ENCODE assay signal across 18 mouse cellular contexts in genomic region chr4:151753231-151753630, GRCm38 (mm10).
A peak's percentile ranks its signal among the peaks of the same experiment; 100 is the strongest.
DNase-seq lines count a peak whose midpoint lies in the region; ATAC-seq lines count a peak whose summit lies in the region.
"Had no signal": no experiment of that assay in that cellular context is flagged by ENCODE, and none has a peak within 500 bp of the region (broad histone marks: within the 10 kb centered on the region; RNA-seq: fewer than 3 reads in every experiment).

No protein-coding gene starts in this region.

- 83% methylated on average over 10 of the region's 10 CpGs for WGBS in hindbrain, embryonic 13.5 days
- 75% methylated on average over 10 of the region's 10 CpGs for WGBS in hindbrain, embryonic 16.5 days
- WGBS in intestine, embryonic 15.5 days = 81% methylated on average over 10 of the region's 10 CpGs

- H3K36me3 ChIP-seq in hindbrain, embryonic 13.5 days = no peaks in the 10 kb centered on the region
- no peaks in the 10 kb centered on the region for H3K36me3 ChIP-seq in hindbrain, embryonic 16.5 days (ENCODE audit: control insufficient read depth, insufficient read depth, low read length)
- H3K36me3 ChIP-seq in intestine, embryonic 15.5 days = no peaks in the 10 kb centered on the region
- H3K36me3 ChIP-seq: forebrain, embryonic 10.5 days; limb, embryonic 15.5 days; stomach, embryonic 15.5 days had no signal

- no peak overlapping the region for H3K4me2 ChIP-seq in hindbrain, embryonic 13.5 days
- H3K4me2 ChIP-seq in hindbrain, embryonic 16.5 days (ENCODE audit: low read length) = no peak overlapping the region
- H3K4me2 ChIP-seq in intestine, embryonic 15.5 days (replicated peaks) = no peak overlapping the region
- H3K4me2 ChIP-seq: embryonic facial prominence, embryonic 13.5 days; limb, embryonic 15.5 days; stomach, embryonic 15.5 days had no signal

- no peaks in the 10 kb centered on the region for H3K9me3 ChIP-seq in hindbrain, embryonic 13.5 days
- H3K9me3 ChIP-seq in hindbrain, embryonic 16.5 days (ENCODE audit: control insufficient read depth, low read length) = no peaks in the 10 kb centered on the region
- H3K9me3 ChIP-seq in intestine, embryonic 15.5 days = no peaks in the 10 kb centered on the region
- H3K9me3 ChIP-seq: embryonic facial prominence, embryonic 13.5 days; forebrain, embryonic 10.5 days; limb, embryonic 15.5 days; stomach, embryonic 15.5 days had no signal

- DNase-seq in adrenal gland, adult (ENCODE audit: inconsistent age in 2 of 2, low spot score in 1 of 2) = peak; percentile 13 to 57
- DNase-seq in adrenal gland, postnatal 4 days (ENCODE audit: low spot score in 2 of 2) = no peak
- DNase-seq in gastrocnemius, postnatal 36 days = peak; percentile 57 to 70
- DNase-seq in kidney, postnatal 14 days = peak; percentile 37
- DNase-seq in layer of hippocampus, adult 11-12 months (ENCODE audit: low spot score) = no peak
- DNase-seq: lung, adult 18-20 months; retina, postnatal 1 day had no signal

- H3K27me3 ChIP-seq in hindbrain, embryonic 13.5 days = no peaks in the 10 kb centered on the region
- H3K27me3 ChIP-seq in hindbrain, embryonic 16.5 days (replicated peaks; ENCODE audit: control insufficient read depth, insufficient read depth, low read length) = no peaks in the 10 kb centered on the region
- no peaks in the 10 kb centered on the region for H3K27me3 ChIP-seq in intestine, embryonic 15.5 days (replicated peaks)
- H3K27me3 ChIP-seq: CH12.LX; embryonic facial prominence, embryonic 13.5 days; limb, embryonic 15.5 days; stomach, embryonic 15.5 days had no signal

- ATAC-seq in hindbrain, embryonic 13.5 days (ENCODE audit: low FRiP score) = no peak
- ATAC-seq in hindbrain, embryonic 16.5 days = no peak
- no peak for ATAC-seq in intestine, embryonic 15.5 days
- ATAC-seq: midbrain, embryonic 16.5 days had no signal

- no peak overlapping the region for H3K4me3 ChIP-seq in hindbrain, embryonic 13.5 days
- no peak overlapping the region for H3K4me3 ChIP-seq in hindbrain, embryonic 16.5 days (ENCODE audit: low read length)
- no peak overlapping the region for H3K4me3 ChIP-seq in intestine, embryonic 15.5 days (replicated peaks)
- H3K4me3 ChIP-seq: embryonic facial prominence, embryonic 13.5 days; forebrain, embryonic 10.5 days; limb, embryonic 15.5 days; stomach, embryonic 15.5 days had no signal

- H3K4me1 ChIP-seq in hindbrain, embryonic 13.5 days (replicated peaks) = peaks cover 60% of the 10 kb centered on the region
- H3K4me1 ChIP-seq in hindbrain, embryonic 16.5 days (ENCODE audit: control insufficient read depth, insufficient read depth, low read depth, low read length) = peaks cover 21% of the 10 kb centered on the region
- 0 out of 2 replicates have a peak, but pooled peaks cover 2% of the 10 kb centered on the region for H3K4me1 ChIP-seq in intestine, embryonic 15.5 days (replicated peaks)
- H3K4me1 ChIP-seq: stomach, embryonic 15.5 days had no signal

- H3K9ac ChIP-seq in hindbrain, embryonic 13.5 days = no peak overlapping the region
- H3K9ac ChIP-seq in hindbrain, embryonic 16.5 days (ENCODE audit: low read depth, low read length) = no peak overlapping the region
- no peak overlapping the region for H3K9ac ChIP-seq in intestine, embryonic 15.5 days
- H3K9ac ChIP-seq: embryonic facial prominence, embryonic 13.5 days; limb, embryonic 15.5 days; stomach, embryonic 15.5 days had no signal

- peak overlapping the region; percentile 2; the same call in 1 of the 2 replicates for H3K27ac ChIP-seq in hindbrain, embryonic 13.5 days
- H3K27ac ChIP-seq in hindbrain, embryonic 16.5 days (ENCODE audit: low read depth, low read length) = no peak overlapping the region
- H3K27ac ChIP-seq in intestine, embryonic 15.5 days = no peak overlapping the region
- H3K27ac ChIP-seq: embryonic facial prominence, embryonic 13.5 days; forebrain, embryonic 10.5 days; kidney, postnatal 0 days; limb, embryonic 15.5 days; macrophage; stomach, embryonic 15.5 days had no signal

- intact Hi-C loops in gastrocnemius, postnatal 36 days (cut with DNase I) = loop anchor here (5.0 kb wide), 1 partner anchor 36 kb away; no protein-coding TSS in a partner anchor

Comparison
In these comparisons a context has a peak if more than half of its experiments do, and no peak if none do; other contexts are left out.
1. DNase-seq: peak in adrenal gland, adult (2 of 2), gastrocnemius, postnatal 36 days (2 of 2) and kidney, postnatal 14 days (single experiment); none in adrenal gland, postnatal 4 days (0 of 2) and layer of hippocampus, adult 11-12 months (single experiment).